Mouse (Mus musculus): Measurements from ENCODE around the gene Rabep1. TPM values are rescaled to one million over a fixed set of nuclear protein-coding genes. Genes with fewer than 3 reads are reported as not detected.

Rabep1 gene
- 38.6 TPM for total RNA-seq (2023)

DNA sequence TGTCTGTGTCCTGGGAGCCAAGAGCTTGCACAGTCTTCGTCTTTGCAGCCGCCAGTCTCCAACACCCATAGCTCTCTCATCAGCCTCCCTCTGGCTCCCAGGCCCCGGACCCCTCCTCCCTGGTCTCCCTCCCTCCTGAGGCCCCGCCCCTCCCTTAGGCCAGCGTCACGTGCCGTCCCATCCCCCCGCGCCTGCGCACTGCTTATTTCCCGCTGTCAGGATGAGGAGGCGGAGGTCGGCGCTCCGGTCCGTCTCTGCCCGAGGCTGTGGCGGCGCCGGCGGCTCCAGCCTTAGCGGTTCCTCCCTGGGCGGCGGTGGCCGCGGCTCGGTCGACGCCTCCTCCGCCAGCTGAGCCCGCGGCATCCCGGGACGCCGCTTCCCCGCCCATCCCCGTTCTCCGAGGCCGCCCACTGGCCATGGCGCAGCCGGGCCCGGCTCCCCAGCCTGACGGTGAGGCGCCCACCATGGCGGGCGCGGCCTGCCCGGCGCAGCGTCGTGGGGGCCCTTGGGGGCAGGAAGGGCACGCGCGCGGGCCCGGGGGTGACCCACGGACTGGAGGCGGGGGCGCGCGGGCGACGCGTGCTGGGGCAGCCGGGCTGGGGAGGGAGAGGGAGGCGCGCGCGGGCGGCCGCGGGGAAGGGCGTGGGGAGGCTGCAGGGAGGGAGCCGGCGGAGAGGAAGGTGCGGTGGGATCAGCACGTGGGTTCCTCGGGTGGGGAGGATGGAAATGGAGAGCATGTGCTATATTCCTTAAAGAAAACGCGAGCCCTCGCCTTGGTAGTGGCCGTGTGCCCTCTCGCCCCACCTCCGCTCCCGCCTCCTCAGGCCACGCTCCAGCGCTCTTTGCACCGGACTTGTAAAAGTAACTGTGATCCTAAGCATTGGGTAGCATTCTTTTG, at the start of gene Rabep1:
TSS of gene Rabep1 (plus strand) at position 220 of the 898 bp plus-strand sequence.

DNA sequence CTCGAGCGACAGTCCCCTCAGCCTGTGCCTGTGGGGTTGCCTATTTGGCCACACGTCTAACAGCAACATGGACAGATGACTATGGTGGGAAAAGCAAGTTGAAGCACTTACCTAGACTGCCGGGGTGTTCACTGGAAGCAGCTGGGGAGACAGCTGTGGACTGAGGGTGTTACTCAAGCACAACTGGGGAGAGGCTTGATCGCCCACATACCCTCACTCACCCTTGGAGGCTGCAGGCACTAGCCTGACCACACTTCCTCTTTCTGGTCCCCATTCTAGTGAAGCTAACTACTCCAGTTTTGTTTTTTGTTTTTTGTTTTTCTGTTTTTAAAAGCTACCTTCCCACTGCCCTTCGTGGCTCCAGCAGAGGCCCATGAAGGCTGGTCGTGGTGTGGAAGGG, 32.2 kb upstream of the Rabep1 start, which contains the start of gene Scimp:
TSS of gene Scimp (minus strand) at position 222 of the 400 bp plus-strand sequence.

DNA sequence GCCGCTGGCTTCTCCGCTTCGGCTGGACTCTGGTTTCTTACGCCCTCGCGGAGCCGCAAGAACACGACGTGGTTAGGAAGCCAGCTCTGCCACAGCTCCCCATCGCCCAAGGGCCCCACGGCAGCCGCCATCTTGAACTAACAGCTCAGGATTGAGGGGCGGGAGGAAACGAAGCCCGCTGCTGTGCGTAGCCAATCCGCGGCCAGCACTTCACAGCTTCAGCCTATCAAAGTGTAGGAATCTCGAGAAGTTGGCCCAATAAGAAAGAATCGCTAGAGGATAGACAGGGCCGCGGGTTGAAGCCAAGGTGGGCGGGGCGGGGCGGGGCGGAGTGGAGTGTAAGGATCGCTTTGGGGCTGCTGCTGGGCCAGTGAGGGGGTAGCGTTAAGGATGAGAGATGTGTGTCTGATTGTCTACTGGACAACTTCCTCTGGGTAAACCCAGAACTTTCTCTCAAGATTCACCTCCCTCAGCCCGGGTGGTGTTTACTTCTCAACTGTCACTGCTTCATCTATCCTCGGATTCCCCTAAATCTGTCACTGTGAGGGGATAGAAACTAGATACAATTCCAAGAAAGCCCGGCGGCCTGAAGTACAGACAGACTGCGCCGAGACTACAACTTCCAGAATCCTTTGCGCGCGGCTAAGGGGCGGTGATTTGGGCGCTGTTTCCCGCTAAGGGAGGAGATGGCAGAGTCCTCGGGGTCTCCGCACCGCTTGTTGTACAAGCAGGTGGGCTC, 125.4 kb downstream of the Rabep1 start, which contains the start of the genes Nup88 and Rpain:
TSS of gene Nup88 (minus strand) at position 153 of the 739 bp plus-strand sequence.
TSS of gene Rpain (plus strand) at position 393 of the 739 bp plus-strand sequence.

DNA sequence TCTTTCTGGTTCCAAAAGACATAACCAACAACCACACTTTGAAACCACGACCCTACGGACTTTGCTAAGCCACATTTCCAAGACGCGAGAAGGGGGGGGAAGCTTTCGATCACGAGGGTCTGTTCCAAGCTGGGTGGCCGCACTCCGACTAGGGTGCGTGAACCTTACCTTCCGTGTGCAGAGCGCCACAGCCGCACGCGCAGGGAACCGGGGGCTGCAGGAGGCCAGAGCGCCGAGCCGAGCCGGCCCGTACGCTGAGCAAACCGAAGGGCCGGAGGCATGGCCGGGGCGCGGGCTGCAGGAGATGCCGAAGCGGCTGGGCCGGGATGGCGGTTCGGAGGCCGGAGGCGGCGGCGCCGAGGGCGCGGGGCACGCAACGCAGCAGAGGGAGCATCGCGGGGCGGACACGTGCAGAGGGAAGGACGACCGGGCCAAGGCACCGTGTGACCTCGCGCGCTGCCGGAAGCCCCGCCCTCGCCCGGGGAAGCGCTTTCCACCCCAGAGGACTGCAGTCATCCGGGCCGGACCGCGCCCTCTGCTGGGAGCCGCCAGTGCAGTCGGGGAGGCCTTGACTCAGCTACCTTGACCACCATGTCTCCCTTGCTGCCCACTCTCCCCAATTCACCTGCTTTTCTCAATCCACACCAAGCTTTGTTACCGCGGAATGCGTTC, 138.1 kb downstream of the Rabep1 start, which contains the start of gene C1qbp:
TSS of gene C1qbp (minus strand) at position 470 of the 672 bp plus-strand sequence.

Other genes starting within 250 kb of the Rabep1 start
- 1.00 TPM for gene 4930544D05Rik, start 228.9 kb upstream of the Rabep1 start, total RNA-seq (2023)
- 4.7 TPM for gene Chrne, start 225.6 kb upstream of the Rabep1 start, total RNA-seq (2023)
- not detected for gene Gp1ba, start 205.7 kb upstream of the Rabep1 start, total RNA-seq (2023)
- gene Rnf167, start 197.5 kb upstream of the Rabep1 start, total RNA-seq (2023), result 215 TPM
- 40.7 TPM for gene Slc25a11, start 197.3 kb upstream of the Rabep1 start, total RNA-seq (2023)
- gene Pfn1, start 190.1 kb upstream of the Rabep1 start, total RNA-seq (2023), result 1,339 TPM
- 25.0 TPM for gene Eno3, start 187.6 kb upstream of the Rabep1 start, total RNA-seq (2023)
- gene Spag7, start 175.4 kb upstream of the Rabep1 start, total RNA-seq (2023), result 26.1 TPM
- gene Camta2, start 156.7 kb upstream of the Rabep1 start, total RNA-seq (2023), result 45.0 TPM
- 0.97 TPM for gene Inca1, start 144.6 kb upstream of the Rabep1 start, total RNA-seq (2023)
- gene Kif1c, start 144.2 kb upstream of the Rabep1 start, total RNA-seq (2023), result 22.1 TPM
- gene Zfp3, start 80.6 kb upstream of the Rabep1 start, total RNA-seq (2023), result 2.3 TPM
- gene Scimp, start 32.2 kb upstream of the Rabep1 start, total RNA-seq (2023), result 1.6 TPM
- gene Nup88, start 125.2 kb downstream of the Rabep1 start, total RNA-seq (2023), result 101 TPM
- 33.8 TPM for gene Rpain, start 125.4 kb downstream of the Rabep1 start, total RNA-seq (2023)
- 71.9 TPM for gene C1qbp, start 138.2 kb downstream of the Rabep1 start, total RNA-seq (2023)
- gene Dhx33, start 159.7 kb downstream of the Rabep1 start, total RNA-seq (2023), result 23.2 TPM
- 7.2 TPM for gene Mis12, start 174.8 kb downstream of the Rabep1 start, total RNA-seq (2023)
- 23.8 TPM for gene Derl2, start 175.1 kb downstream of the Rabep1 start, total RNA-seq (2023)
- 0.38 TPM for gene 6330403K07Rik, start 188.7 kb downstream of the Rabep1 start, total RNA-seq (2023)

Measured in CD4-positive naive resting alpha-beta T cell, adult 76 days (primary cell).